Mouse (Mus musculus) kidney, adult 2 months (tissue): ENCODE results near the gene Ksr2. TPM values are rescaled to one million over a fixed set of nuclear protein-coding genes. Genes with fewer than 3 reads are reported as not detected.

Experiments used
- DNase-seq: peaks from one replicate; pipeline ENCODE4 v3.0.0; 2021
- H3K27ac ChIP-seq: fragments of 200-500 bp; 2 replicates; pipeline ENCODE4 v1.5.1; 2012; ENCODE audit warnings: low read depth, low read length, control low read depth, inconsistent platforms; ENCODE audit not compliant: insufficient read depth
- H3K27me3 ChIP-seq: fragments of 200-500 bp; replicated peaks from 2 replicates; pipeline ENCODE4 v1.6.1; 2012; ENCODE audit warnings: mild to moderate bottlenecking, moderate library complexity, low read length, inconsistent platforms; ENCODE audit not compliant: control insufficient read depth, insufficient read depth
- H3K36me3 ChIP-seq: fragments of 200-500 bp; 2 replicates; pipeline ENCODE4 v1.6.1; 2012; ENCODE audit warnings: mild to moderate bottlenecking, moderate library complexity, low read length, inconsistent platforms; ENCODE audit not compliant: control insufficient read depth, insufficient read depth
- H3K4me1 ChIP-seq: fragments of 200-500 bp; 2 replicates; pipeline ENCODE4 v1.6.1; 2011; ENCODE audit warnings: low read length; ENCODE audit not compliant: control insufficient read depth, insufficient read depth
- H3K4me3 ChIP-seq: fragments of 200-500 bp; 2 replicates; pipeline ENCODE4 v1.5.1; 2011; ENCODE audit warnings: mild to moderate bottlenecking, low read depth, low read length, control low read depth; ENCODE audit not compliant: insufficient read depth
- CTCF ChIP-seq: fragments of 200-500 bp; conservative IDR thresholded peaks from 2 replicates; pipeline ENCODE4 v1.5.1; 2011; ENCODE audit warnings: low read depth, mild to moderate bottlenecking, control low read depth, low read length, moderate library complexity, mixed read lengths; ENCODE audit not compliant: insufficient read depth, insufficient read length
- POLR2A ChIP-seq: fragments of 200-500 bp; IDR thresholded peaks from one replicate; pipeline ENCODE4 v1.6.1; 2011; ENCODE audit warnings: low read depth, low read length, control low read depth
- WGBS: fragments of 180-500 bp; shearing (Covaris S2); methylation state at CpG from one replicate; pipeline ENCODE4 v1.1.7; 2018; 5-methylcytosine and 5-hydroxymethylcytosine counted together
- polyA plus RNA-seq: library from polyadenylated mRNA; depleted of rRNA; stranded (reverse); fragments of >200 nt; gene quantifications from 2 replicates; pipeline ENCODE4 v1.2.3, GENCODE M21; 2012; rRNA removed

The Ksr2 gene
- 1.6 and 1.9 TPM in 2 replicates for polyA plus RNA-seq

DNA sequence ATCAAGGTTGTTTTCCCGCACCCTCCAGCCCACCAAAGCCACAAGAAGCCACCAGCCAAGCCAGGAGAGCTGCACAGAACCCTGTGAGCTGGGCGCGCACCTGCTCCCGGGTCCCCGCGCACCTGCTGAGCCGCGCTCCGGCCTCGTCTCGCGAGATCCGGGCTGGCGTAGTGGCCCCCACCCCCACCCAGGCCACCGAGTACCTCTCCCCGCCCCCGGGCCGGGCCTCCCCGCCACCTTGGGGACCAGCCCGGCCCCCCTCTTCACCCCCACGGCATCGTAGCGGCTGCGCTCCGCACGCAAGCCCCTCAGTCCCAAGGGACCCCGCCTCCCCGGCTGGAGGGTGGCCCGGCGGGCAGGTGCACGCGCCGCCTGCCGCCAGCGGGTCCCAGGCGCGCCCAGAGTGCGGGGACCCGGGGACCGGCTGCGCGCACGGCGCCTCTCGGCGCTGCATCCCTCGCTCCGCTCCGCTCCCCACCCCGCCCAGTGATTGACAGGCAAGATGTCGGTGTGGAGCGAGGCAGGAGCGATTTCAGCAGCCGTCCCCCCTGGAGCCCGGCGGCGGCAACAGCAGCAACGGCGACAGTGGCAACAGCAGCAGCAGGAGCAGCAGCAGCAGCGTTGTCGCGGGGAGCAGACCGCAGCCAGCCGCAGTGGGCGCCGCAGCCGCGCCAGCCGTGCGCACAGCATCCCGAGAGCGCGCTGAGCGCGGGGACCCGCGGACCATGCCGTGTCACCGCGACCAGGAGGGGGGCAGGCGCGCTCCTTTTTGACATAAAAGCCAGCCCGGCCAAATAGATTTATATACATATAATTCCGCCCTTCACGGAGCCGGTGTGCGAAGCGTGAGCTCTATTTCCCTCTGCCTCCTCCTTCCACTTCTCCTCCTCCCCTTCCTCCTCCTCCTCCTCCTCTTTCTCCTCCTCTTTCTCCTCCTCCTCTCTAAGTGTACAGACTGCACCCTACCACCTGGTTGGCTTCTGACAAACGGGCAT is at the start of gene Ksr2:
Ksr2 (plus strand) TSS at position 494 of the 995 bp plus-strand sequence.
- H3K27ac ChIP-seq, result no peak within 1 kb of the TSS
- H3K27me3 ChIP-seq, result no peaks in the 10 kb centered on the region
- TF ChIP-seq POLR2A, result no peak
- no peak for TF ChIP-seq CTCF
- peak within 1 kb of the TSS; percentile 54 for H3K4me3 ChIP-seq
- H3K4me1 ChIP-seq, result no peaks in the 10 kb centered on the region
- under 1% methylated on average over 89 of the region's 89 CpGs for WGBS
- no peaks in the 10 kb centered on the region for H3K36me3 ChIP-seq
- peak; percentile 59 for DNase-seq

DNA sequence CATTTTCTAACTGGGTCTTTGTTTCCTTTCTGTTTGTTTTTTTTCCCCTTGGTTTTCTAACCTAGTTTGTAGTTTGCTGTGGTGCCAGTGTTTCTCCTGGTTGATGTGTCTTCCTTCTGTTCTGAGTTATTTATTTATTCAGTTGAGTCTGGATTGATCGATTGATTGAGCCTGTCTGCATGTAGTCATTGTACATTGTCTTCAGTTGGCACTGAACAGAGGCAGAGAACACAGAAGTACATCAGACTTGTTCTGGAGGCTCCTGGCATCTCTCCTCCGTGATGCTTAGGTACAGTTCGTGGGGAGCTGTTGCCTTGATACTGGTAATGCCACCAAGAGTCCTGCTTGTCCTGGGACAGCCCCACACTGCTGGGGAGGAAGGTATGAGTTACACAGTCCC is 49.0 kb upstream of the Ksr2 start:
- Histone ChIP-seq H3K27ac (0 out of 2 replicates have a peak overlapping the region, but pooled peaks have one; percentile 41), H3K27me3 (no peaks in the 10 kb centered on the region), H3K4me3 (no peak overlapping the region), H3K36me3 (no peaks in the 10 kb centered on the region; the same call in 1 of the 2 replicates), H3K4me1 (peaks cover 56% of the 10 kb centered on the region)
- no peak for TF ChIP-seq POLR2A
- no peak for TF ChIP-seq CTCF
- no peak for DNase-seq
- WGBS, result 52% methylated on average over 3 of the region's 3 CpGs

DNA sequence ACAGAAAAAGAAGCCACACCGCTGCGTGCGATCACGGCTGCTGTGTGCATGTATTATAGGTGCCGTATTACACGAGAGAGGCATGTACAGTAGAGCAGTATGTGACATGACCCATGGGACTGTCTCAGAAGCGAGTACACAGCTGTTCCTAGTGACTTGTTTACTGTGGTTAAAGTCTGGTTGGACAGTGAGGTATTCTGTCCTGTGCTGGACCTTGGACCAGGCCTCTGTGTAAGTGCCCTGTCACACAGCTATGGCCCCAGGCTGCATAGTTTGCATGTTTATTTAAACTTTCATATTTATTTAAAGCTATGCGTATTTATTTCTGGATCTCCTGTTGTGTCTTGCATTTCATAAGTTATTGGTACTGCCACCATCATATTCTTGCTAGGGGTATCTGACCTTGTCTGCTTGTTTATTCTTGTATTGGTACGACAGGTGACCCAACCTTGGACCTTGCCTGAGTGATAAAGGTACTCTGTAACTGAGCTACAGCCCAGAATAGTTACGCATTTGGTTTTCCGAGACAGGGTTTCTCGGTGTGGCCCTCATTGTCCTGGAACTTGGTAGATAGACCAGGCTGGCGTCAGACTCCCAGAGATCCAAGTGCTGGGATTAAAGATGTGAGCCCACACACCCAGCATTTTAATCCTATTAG is 47.8 kb upstream of the Ksr2 start:
- TF ChIP-seq POLR2A, result no peak
- TF ChIP-seq CTCF, result no peak
- WGBS, result 58% methylated on average over 13 of the region's 13 CpGs
- H3K4me1 ChIP-seq, result peaks cover 55% of the 10 kb centered on the region
- peak overlapping the region; percentile 90 for H3K27ac ChIP-seq
- H3K27me3 ChIP-seq, result no peaks in the 10 kb centered on the region
- H3K36me3 ChIP-seq, result no peaks in the 10 kb centered on the region; the same call in 1 of the 2 replicates
- H3K4me3 ChIP-seq, result no peak overlapping the region
- peak; percentile 79 for DNase-seq

DNA sequence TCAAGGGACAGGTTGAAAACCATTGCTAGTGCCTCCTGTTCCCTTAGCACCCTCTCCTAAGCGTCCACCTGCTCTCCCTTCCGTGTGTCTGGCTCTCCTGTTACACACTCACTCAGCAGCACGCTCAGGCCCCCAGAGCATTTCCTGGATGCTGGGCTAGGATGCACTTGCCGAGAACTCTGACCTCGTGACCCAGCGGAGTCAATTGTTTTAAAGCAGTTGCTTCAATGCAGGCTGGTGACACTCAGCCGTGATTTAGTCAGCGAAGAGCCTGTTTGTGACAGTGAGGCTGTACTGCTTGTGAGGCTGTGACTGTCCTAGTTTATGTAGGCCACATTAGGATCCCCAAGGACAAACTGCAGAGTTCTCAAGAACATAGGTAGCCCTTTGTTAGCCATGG is 46.6 kb upstream of the Ksr2 start:
- Histone ChIP-seq H3K4me3 (no peak overlapping the region), H3K27ac (no peak overlapping the region), H3K36me3 (no peaks in the 10 kb centered on the region; the same call in 1 of the 2 replicates), H3K4me1 (peaks cover 44% of the 10 kb centered on the region), H3K27me3 (no peaks in the 10 kb centered on the region)
- WGBS, result 37% methylated on average over 8 of the region's 8 CpGs
- DNase-seq, result peak; percentile 38
- TF ChIP-seq CTCF, result no peak
- TF ChIP-seq POLR2A, result no peak

DNA sequence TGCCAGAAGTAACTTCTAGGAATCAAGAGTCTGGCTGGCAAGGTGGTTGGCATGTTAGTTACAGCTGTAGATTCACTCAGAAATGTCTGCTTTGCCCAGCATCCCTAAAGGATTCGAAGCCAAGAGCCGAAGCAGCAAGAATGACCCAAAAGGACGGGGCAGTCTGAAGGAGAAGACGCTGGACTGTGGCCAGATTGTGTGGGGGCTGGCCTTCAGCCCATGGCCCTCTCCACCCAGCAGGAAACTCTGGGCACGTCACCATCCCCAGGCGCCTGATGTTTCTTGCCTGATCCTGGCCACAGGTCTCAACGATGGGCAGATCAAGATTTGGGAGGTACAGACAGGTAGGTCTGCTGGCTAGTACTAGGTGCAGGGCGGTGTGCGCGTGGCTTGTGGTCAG is 43.2 kb upstream of the Ksr2 start:
- H3K36me3 ChIP-seq, result no peaks in the 10 kb centered on the region; the same call in 1 of the 2 replicates
- WGBS, result 29% methylated on average over 10 of the region's 10 CpGs
- peaks cover 18% of the 10 kb centered on the region for H3K4me1 ChIP-seq
- H3K27me3 ChIP-seq, result no peaks in the 10 kb centered on the region
- H3K27ac ChIP-seq, result no peak overlapping the region
- H3K4me3 ChIP-seq, result no peak overlapping the region
- TF ChIP-seq POLR2A, result no peak
- TF ChIP-seq CTCF, result no peak
- peak; percentile 82 for DNase-seq

DNA sequence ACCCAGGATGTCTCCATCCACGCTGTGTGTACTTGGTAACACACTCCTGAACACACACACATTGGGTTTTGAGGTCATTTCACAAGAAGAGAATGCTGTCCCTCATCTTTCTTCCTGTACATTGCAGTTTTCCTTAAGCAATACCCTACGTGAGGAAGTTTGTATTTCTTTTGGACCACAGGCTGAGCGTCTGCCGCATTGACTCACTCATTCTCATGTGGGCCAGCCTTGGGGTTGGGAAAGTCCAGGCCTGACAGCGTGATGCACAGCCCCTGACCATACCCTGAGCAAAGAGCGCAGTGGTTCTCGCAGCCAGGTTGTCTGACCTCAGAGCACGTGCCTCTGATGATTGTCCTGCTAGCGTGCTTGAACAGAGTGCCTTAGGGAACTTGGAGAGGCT is 40.4 kb upstream of the Ksr2 start:
- Histone ChIP-seq H3K27ac (no peak overlapping the region), H3K4me3 (no peak overlapping the region), H3K4me1 (peaks cover 9% of the 10 kb centered on the region; the same call in 1 of the 2 replicates), H3K36me3 (no peaks in the 10 kb centered on the region), H3K27me3 (no peaks in the 10 kb centered on the region)
- TF ChIP-seq CTCF (no peak), POLR2A (no peak)
- no peak for DNase-seq
- 93% methylated on average over 9 of the region's 9 CpGs for WGBS

DNA sequence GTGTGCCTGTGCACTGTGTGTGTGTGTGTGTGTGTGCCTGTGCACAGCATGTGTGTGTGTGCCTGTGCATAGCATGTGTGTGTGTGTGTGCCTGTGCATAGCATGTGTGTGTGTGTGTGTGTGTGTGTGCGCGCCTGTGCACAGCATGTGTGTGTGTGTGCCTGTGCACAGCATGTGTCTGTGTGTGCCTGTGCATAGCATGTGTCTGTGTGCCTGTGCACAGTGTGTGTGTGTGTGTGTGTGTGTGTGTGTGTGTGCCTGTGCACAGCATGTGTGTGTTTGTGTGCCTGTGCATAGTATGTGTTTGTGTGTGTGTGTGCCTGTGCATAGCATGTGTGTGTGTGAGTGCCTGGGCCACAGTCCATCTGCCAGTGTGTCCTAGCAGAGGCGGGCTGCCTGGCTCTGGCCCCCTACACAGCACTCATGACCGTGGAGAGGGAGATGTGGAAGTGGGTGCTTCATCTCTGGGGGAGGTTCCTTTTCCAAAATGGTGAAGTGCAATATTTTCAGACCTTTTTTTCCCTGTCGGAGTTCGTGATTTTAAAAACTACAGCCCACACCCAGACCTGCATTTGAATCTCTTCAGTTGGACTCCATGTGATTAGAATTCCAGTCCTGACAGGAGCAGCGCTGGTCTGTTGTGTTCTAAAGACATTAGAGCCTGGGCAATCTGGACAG is 39.3 kb upstream of the Ksr2 start:
- TF ChIP-seq POLR2A (no peak), CTCF (no peak)
- WGBS, result 85% methylated on average over 7 of the region's 7 CpGs
- no peaks in the 10 kb centered on the region for H3K36me3 ChIP-seq

More for the DNA sequence above, 39.3 kb upstream of the Ksr2 start:
- no peak for DNase-seq
- H3K4me3 ChIP-seq, result no peak overlapping the region
- no peak overlapping the region for H3K27ac ChIP-seq
- H3K4me1 ChIP-seq, result peaks cover 9% of the 10 kb centered on the region; the same call in 1 of the 2 replicates
- H3K27me3 ChIP-seq, result no peaks in the 10 kb centered on the region
